ENCODE assay signal across 31 mouse cellular contexts in the genomic region with DNA sequence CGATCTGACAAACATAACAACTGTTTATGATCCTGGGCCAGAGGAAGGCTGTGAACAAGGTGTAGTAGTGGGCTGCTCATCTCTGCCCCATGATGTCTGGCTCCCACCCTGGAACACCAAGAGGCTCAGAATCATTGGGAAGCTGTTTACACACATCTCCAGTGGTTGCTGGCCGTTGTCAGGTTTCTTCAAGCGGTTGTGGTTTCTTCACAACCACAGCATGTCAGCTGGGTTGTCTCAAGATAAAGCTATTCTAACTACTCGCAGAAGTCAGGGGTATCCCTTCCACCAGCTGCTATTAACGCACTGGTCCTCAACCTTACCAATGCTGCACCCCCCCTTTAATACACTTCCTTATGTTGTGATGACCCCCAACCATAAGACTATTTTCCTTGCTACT.
"Had no signal": no experiment of that assay in that cellular context is flagged by ENCODE, and none has a peak within 500 bp of the region (broad histone marks: within the 10 kb centered on the region; RNA-seq: fewer than 3 reads in every experiment).

No protein-coding gene starts in this region.

- H3K9ac ChIP-seq: limb, embryonic 12.5 days; limb, embryonic 13.5 days; limb, embryonic 15.5 days; liver, embryonic 12.5 days; liver, embryonic 13.5 days; liver, embryonic 14.5 days; liver, embryonic 15.5 days; liver, postnatal 0 days; lung, embryonic 14.5 days; lung, embryonic 15.5 days; midbrain, embryonic 12.5 days; midbrain, embryonic 13.5 days; midbrain, embryonic 15.5 days; neural tube, embryonic 12.5 days had no signal

- H3K4me3 ChIP-seq: limb, embryonic 10.5 days; limb, embryonic 12.5 days; limb, embryonic 13.5 days; limb, embryonic 15.5 days; liver, embryonic 12.5 days; liver, embryonic 13.5 days; liver, embryonic 15.5 days; lung, embryonic 15.5 days; megakaryocyte, embryonic 14.5 days; midbrain, embryonic 10.5 days; midbrain, embryonic 12.5 days; midbrain, embryonic 13.5 days; midbrain, embryonic 15.5 days; myocyte; neural tube, embryonic 12.5 days had no signal

- H3K9me3 ChIP-seq: limb, embryonic 10.5 days; limb, embryonic 12.5 days; limb, embryonic 13.5 days; limb, embryonic 15.5 days; liver, embryonic 12.5 days; liver, embryonic 13.5 days; liver, embryonic 15.5 days; lung, embryonic 15.5 days; megakaryocyte, embryonic 14.5 days; midbrain, embryonic 10.5 days; midbrain, embryonic 12.5 days; midbrain, embryonic 13.5 days; midbrain, embryonic 15.5 days; neural tube, embryonic 12.5 days had no signal

- ATAC-seq: liver, embryonic 12.5 days; liver, postnatal 0 days; lung, postnatal 0 days; midbrain, embryonic 13.5 days; midbrain, embryonic 15.5 days; midbrain, embryonic 16.5 days had no signal

- H3K4me1 ChIP-seq: liver, embryonic 12.5 days; liver, embryonic 13.5 days; liver, embryonic 15.5 days; midbrain, embryonic 15.5 days; neural tube, embryonic 12.5 days had no signal

- DNase-seq: left cerebral cortex, postnatal 4 days; liver; liver, embryonic 13.5 days; liver, postnatal 0 days; lung, adult 2 months; lung, embryonic 14.5 days; lung, postnatal 10 days; lung, postnatal 14 days; lung, postnatal 36 days; lung, postnatal 4 days; midbrain, embryonic 14.5 days had no signal

- H3K36me3 ChIP-seq: limb, embryonic 10.5 days; limb, embryonic 12.5 days; limb, embryonic 13.5 days; limb, embryonic 15.5 days; liver, embryonic 12.5 days; liver, embryonic 13.5 days; liver, embryonic 15.5 days; lung, embryonic 15.5 days; midbrain, embryonic 10.5 days; midbrain, embryonic 12.5 days; midbrain, embryonic 13.5 days; midbrain, embryonic 15.5 days; neural tube, embryonic 12.5 days had no signal

- H3K27me3 ChIP-seq: limb, embryonic 12.5 days; limb, embryonic 13.5 days; limb, embryonic 15.5 days; liver, embryonic 13.5 days; liver, embryonic 15.5 days; lung, embryonic 15.5 days; midbrain, embryonic 12.5 days; midbrain, embryonic 13.5 days; midbrain, embryonic 15.5 days; neural tube, embryonic 12.5 days had no signal

- H3K4me2 ChIP-seq: limb, embryonic 12.5 days; limb, embryonic 13.5 days; limb, embryonic 15.5 days; liver, embryonic 11.5 days; liver, embryonic 12.5 days; liver, embryonic 13.5 days; liver, embryonic 15.5 days; lung, embryonic 14.5 days; lung, embryonic 15.5 days; midbrain, embryonic 11.5 days; midbrain, embryonic 12.5 days; midbrain, embryonic 13.5 days; midbrain, embryonic 15.5 days; neural tube, embryonic 12.5 days had no signal

- H3K27ac ChIP-seq: limb, embryonic 10.5 days; limb, embryonic 12.5 days; limb, embryonic 13.5 days; limb, embryonic 15.5 days; liver, embryonic 12.5 days; liver, embryonic 13.5 days; liver, embryonic 14.5 days; liver, embryonic 15.5 days; lung, embryonic 15.5 days; macrophage; midbrain, embryonic 10.5 days; midbrain, embryonic 12.5 days; midbrain, embryonic 13.5 days; midbrain, embryonic 15.5 days; neural tube, embryonic 12.5 days had no signal
